Mouse (Mus musculus) thymus, postnatal 14 days (tissue): ENCODE measurements around the gene Ncaph.
"Not testable (repeated sequence)": the region's sequence is repeated elsewhere in the genome, so short reads cannot be mapped to it uniquely, and the experiment has no call there.

ENCODE experiments used
- DNase-seq: peaks from one replicate; pipeline ENCODE4 v3.0.0; 2021

The Ncaph gene

DNA sequence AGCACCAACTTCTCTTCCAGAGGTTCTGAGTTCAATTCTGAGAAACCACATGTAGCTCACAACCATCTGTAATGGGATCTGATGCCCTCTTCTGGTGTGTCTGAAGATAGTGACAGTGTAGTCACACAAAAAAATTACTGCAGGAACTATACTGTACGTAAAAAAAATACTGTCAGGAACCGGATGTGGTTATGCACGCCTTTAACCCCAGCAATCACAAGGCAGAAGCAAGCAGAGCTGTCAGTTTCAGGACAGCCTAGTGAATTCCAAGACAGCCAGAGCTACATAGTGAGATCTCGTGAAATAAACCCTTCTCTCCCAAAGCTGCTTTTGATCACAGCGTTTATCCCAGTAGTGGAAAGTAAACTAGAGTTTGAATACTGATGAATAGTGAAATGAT, 47.5 kb downstream of the Ncaph start:
- DNase-seq: peak; percentile 49

DNA sequence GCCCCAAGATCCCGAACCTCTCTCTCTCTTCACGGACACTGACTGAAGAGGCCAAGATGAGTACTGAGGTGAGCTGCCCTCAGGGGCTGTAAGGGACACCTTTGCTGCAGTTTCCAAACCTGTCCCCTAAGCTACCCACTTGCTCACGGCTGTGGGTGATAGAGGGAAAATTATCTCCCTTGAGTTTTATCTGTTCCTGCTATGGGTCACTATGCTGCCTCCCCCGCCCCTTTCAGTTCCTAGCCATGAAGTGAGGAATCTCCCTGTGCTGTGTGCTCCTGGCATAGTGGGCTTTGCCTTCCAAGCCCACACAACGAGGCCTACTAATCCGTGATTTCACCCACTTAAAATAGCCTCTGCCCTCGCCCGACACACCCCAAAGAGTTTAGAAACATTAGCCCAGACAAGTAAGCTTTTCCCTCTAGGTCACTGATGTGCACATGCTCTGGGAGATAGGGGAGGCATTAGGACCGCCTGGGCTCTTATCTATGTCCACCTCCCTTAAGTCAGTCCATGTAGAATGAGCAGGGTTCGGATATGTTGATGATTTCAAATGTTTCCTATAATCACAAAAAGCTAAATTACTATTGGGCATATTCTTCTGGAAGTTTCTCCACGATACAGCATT, 53.0 kb downstream of the Ncaph start:
- no peak for DNase-seq

DNA sequence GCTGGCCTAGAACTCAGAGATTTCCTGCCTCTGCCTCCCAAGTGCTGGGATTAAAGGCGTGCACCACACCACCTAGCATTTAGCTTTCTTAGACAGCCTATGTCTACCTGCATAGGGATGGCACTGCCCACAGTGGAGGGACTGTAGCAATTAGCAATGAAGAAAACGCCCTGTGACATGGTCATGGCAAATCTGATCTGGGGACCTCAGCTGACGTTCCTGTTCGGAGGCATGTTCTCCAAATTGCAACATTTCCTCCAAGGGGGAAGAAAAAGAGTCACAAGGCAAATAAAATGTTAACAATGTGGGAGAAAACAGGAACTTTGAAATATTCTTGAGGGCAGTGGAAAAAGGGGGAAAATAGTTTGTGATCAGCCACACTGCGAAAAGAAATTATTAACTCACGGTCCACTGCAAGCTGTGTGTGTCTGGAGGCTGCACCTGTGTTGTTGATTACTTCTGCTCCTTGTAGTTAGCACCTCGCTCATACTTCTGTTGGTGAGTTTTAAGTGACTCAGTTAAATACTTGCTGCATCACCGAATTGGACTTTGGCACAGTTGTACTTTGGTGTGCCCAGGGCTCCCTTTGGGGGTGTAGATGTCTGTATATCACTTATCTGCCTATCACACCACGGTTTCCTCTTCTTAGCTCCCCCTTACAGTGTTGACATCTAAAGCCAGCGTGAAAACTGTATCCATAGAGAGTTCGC, 53.7 kb downstream of the Ncaph start:
- DNase-seq: no peak

DNA sequence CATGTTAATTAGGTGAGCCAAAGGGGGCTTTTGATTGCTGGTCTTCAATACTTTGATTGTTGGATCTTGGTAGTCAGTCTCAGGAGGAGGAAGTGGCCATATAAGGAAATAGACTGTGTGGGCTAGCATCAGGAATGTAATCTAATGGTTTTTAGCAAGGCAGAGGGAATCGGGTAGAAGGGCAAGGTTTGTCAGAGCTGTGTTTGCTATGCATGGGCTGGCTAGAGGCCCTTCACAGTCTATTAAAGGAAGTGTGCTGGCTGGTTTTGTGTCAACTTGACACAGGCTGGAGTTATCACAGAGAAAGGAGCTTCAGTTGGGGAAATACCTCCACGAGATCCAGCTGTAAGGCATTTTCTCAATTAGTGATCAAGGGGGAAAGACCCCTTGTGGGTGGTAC, 54.7 kb downstream of the Ncaph start:
- DNase-seq: not testable (repeated sequence)

DNA sequence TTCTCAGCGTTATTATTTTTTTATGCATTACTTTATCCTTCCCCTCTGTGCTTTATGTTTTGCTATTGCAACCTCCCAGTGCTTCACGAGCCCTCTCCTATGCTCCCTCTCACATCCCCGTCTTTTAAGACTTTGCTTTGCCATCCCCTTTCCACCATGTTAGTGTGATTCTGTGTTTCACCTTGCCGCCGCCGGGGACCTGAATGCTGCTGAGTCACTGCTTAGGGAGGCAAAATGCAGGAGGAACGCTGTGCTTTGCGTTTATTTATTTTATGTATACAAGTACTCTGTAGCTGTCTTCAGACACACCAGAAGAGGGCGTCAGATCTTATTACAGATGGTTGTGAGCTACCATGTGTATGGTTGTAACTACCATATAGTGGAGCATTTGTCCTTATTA, 56.1 kb downstream of the Ncaph start:
- DNase-seq: no peak

DNA sequence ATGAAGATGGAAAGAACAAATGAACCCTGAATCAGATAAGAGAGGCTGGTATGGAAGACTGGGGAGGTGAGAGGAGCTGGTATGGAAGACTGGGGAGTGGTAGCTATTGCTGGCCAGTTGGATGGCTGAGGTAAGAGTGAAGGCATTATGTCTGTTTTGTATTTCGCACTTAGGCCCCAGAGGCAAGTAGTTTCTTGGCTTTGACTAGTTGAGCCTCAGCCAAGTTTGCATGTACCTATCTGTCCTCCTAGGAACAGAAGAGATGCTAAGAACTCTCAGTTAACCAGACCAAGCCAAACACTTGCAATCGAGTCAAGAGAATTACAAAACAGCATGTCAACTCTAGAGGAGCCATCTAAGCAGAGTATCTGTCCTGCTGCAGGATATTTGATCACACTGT, 59.6 kb downstream of the Ncaph start:
- DNase-seq: no peak

DNA sequence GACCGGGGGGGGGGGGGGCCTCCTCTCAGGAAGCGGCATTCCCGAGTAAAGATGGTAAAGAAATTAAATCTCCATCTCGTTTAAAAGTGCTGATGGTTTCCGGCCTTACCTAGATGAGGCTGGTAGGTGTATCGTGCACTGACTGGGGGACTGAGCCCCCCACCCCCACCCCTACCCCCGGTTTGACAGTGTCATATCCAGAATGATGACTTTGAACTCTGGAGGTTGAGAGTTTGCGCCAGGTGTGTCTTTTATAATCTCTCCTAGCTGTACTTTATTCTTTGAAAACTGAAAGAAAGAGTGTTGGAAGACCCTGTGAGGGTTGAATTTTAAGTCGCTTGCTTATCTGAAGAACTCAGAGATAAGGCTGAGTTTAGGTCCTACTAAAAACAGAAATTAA, 62.9 kb downstream of the Ncaph start:
- DNase-seq: no peak

DNA sequence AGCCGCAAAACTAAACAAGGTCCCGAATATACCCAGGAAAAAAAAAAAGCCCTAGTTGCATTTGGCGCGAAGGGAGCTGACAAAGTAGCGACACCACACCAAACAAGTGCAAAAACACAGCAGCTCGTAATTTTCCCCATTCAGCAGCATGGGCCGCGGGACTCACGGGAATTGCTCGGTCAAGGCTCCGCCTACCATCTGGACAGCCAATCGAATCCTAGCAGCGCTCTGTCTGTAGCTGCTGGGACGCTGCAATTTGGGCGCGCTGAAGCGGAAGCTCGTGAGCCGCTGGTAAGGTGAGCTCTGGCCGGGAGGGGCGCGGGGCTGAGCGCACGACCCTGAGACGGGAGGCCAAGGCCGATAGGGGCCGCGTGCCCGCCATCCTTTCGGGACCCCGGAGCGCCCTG, 63.3 kb downstream of the Ncaph start, which contains the start of gene Blvra:
Blvra (plus strand) TSS at position 231 of the 407 bp plus-strand sequence.
- peak; percentile 92 for DNase-seq

DNA sequence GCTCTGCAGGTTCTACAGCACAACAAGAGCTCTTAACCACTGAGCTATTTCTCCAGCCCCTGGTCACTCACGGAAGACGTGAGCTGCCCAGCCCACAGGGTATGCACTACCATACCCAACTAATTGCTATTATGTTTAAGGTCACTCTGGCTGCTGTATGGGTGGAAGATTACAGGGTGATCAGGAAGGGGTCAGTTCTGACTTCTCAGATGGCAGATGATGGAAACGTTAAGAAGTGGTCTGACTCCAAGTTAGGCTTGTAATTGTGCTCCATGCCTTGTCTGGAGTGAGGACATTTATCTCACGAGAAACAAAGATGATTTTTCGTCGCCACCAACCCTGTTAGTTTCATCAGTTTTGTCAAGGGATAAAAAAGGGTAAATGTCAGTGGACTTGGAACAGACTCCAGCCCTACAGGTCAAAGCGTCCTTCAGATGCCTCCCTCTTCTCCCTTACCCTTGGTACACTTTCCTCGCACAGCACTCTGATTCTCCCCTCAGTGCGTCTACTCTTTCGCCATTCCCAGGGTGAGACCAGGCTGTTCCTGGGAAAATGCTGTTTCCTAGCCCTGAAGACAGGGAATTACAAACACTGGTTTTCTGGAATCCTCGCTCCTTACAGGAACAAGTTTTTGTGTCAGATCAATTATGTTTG, 63.8 kb downstream of the Ncaph start:
- no peak for DNase-seq

DNA sequence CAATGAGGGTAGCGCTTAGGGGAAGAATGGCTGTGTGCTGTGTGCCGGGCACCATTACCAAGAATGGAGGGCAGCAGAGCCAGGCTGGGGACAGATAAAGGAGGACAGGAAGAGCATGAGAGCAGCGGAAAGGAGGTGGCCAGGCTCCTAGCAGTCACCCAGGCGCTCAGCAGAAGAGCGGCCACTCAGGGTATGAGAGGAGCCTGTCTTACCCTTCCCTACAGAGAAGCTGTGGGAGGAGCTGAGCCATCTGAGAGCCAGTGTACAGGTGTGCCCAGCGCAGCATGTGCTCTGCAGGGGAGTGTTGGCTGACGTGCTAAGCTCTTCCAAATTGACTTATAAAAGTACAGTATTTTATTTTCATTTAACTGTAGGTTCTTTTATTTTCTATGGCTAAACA, 64.9 kb downstream of the Ncaph start:
- no peak for DNase-seq

DNA sequence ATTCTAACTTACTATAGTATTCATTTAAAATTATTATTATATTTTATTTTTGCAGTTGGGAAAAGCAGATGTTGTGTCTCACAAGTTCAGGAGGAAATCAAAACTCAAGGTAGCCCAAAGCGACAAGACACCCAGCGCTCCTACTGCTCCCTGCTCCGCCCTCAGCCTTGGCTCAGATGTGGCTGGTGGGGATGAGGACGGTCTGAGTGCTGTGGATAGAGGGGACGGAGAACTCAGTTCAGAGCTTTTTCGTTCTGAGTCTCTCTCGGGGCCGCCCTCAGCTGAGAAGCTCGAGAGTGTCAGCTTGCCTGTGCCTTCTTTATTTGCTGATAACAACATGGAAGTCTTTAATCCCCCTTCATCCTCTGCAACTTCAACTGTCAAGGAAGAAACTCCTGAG, 72.3 kb downstream of the Ncaph start:
- DNase-seq: no peak
